Mouse (Mus musculus): ENCODE results near the gene Rint1.

Gene Rint1

DNA sequence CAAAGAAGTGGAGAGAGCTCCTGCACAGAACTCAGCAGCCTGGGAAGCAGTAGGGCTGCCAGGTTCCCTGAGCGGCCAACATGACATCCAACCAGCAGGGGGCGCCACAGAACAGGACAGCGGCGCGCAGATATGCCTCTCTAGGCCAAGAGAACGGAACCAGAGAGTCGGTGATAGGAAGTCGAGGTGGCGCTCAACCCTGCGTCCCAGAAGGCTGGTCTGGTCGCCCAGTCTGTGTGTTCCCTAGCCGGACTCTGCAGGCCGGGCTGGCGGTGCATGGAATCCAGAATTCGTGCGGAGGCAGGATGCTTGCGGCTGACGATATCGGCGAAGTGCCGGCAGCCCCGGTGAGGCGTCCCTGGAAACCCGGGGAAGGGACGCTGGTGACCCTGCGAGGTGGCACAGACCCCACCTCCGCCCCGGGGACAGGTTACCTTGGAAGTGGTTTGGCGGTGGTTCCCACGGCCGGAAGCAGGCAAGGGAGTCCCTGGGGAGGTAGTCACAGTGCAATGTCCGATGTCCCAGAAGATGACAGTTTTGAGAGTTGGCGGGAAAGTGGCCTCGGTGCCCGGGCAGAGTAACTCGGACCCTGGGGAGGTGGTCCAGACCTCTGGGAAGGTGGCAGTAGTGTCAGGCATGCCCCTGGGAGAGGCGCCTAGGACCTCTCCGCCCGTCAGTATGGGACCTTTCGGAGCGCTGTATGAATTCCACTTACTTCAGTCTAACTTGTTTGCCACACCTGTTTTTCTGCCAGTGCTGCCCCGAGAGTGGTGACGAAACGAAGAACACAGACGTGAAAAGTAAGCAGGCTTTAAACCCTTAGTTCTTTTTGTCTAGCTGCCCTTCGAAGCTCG lies at the start of gene Rint1:
Gene Rint1, plus strand, starts transcription at position 176 of the 854 bp plus-strand sequence.
- peak; percentile 95 for DNase-seq (ENCODE audit: low read depth, low spot score)

GRCm38 (mm10) chr5:23743261-23743660 lies 44.2 kb upstream of the Rint1 start:
- DNase-seq (ENCODE audit: low read depth, low spot score) = no peak

GRCm38 (mm10) chr5:23749882-23750281 lies 37.6 kb upstream of the Rint1 start:
- DNase-seq (ENCODE audit: low read depth, low spot score) = no peak

DNA sequence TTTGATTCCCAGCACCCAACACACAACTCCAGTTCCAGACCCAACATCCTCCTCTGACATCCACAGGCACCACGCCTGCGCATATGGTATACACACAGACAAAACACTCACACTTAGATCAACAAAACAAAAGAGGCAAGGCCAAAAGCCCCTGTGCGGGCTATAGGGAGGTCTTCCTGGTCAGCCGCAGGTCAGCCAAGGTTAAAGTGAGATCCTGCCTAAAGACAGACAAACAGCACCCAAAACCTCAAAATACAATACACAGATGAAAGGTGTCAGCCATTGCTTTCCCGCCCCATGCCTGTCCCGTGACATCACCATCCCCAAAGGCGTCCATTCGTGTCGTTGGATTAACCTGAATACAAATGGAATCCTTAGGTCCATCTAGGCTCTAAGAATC lies 31.9 kb upstream of the Rint1 start:
- peak; percentile 46 for DNase-seq (ENCODE audit: low read depth, low spot score)

DNA sequence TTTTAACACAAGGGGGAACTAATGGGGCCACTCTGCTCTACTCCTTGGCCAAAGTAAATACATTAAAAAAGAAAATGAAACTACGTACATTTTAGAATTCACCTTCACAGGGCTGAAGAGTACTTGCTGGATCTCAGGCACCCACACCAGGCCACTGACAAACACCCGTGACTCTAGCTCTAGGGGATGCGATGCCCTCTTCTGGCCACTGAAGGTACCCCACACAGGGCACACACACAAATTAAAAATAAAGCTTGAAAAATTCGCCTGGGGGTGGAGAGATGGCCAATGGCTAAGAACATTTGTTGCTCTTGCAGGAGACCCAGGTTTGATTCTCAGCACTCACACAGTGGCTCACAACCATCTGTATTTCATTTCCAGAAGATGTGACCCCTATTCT lies 31.1 kb upstream of the Rint1 start:
- peak; percentile 42 for DNase-seq (ENCODE audit: low read depth, low spot score)

DNA sequence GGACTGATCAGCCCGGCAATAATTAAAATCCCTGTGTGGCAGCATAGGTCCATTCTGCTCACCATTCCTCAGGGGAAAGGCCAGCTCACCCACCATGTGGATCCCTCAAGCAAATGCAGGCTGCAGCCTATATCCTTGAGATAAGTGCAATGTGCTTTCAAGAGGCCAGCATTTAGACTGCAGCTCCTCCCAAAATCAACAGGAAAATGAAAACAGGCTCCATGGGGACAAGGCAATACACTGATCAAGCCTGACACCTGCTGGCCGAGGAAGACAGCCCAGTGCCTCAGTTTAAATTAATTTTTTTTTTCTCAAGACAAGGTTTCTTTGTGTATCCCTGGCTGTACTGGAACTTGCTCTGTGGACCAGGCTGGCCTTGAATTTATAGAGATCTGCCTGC lies 28.9 kb upstream of the Rint1 start:
- DNase-seq (ENCODE audit: low read depth, low spot score) = no peak

DNA sequence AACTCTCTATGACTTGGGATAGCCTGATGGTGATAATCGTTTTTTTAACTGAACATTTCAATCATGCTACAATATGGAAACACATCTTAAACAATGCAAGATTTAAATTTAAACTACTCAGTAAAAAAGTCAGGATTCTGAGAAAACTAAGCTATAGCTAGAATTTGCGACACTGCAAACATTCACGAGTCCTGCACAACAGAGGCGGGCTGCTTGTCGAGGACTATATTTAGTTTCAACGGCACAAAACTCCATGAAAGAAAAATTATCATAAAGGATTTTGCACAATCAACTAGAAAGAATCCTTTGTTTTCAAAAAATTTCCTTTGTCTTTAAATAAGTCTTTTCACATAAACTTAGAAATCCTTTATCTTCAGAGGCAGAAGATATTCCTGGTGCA lies 25.0 kb upstream of the Rint1 start:
- DNase-seq (ENCODE audit: low read depth, low spot score) = no peak

DNA sequence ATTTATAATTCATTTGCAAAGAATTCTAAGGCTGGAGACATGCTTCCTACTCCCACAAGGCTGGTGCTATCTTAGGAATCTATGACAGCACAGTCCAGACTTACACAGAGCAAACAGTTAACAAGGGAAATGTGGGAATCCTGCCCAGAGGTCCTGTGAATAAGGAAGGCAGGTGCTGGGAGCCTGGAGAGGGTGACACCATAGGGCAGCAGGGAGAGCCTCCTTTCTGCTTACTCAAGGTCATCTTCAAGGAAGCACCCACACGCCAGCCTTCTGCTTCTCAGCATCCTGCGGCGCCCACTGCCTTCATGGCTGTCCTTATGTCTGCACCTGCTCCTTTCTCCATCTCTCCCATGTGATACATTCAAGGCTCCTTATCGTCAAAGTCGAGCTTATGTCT lies 23.0 kb upstream of the Rint1 start:
- DNase-seq (ENCODE audit: low read depth, low spot score) = no peak

GRCm38 (mm10) chr5:23771105-23771504 lies 16.4 kb upstream of the Rint1 start:
- peak; percentile 61 for DNase-seq (ENCODE audit: low read depth, low spot score)

GRCm38 (mm10) chr5:23774186-23774585 lies 13.3 kb upstream of the Rint1 start:
- DNase-seq (ENCODE audit: low read depth, low spot score) = no peak

GRCm38 (mm10) chr5:23780516-23780915 lies 7.0 kb upstream of the Rint1 start:
- peak; percentile 30 for DNase-seq (ENCODE audit: low read depth, low spot score)

DNA sequence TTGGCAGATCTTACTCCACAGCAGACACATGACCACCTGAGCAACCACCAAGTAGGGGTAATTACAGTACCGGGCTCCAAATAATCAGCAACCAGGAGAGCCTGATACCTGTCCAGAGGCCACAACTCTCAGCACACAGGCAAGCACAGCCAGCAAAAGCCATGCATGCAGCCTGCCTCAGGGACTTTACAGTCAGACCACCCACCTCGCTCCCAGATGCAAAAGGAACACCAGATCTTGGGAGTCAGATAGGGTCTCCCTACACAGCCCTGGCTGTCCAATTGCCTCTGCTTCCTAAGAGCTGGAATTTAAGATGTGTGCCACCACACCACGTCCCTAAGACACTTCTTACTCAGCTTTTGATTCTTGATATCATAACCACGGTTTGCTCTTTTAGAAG lies 6.3 kb upstream of the Rint1 start:
- DNase-seq (ENCODE audit: low read depth, low spot score) = no peak

DNA sequence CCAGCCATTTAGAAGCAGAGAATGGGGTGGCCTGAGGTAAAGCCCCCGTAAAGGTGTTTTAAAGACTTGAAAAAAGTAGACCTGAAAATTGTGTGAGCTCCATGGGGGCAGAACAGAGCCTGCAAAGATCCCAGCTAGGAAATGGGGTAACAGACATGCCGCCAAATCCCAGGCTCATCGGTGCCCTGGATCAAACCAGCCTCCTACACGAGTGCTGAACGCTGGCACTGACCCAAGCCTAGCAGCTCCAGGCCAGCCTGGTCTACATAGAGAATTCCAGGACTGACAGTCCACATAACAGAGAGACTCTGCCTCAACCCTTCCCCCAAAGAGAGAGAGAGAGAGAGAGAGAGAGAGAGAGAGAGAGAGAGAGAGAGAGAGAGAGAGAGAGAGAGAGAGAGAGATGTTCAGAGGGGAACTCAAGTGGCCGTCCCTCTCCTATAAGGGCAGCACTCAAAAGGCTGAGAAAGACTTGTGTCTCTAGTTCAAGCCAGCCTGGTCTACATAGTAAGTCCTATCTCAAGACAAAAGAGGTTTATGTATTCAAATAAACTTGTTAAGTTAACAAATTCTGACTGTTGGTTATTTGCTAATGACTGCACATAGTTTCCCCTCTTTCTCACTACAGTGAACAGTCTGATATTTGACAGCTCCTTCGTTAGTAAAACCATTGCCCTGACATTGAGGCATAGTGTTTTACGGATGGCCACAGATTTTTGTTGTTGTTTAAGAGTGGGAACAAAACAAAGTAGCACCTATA lies 5.3 kb upstream of the Rint1 start:
- no peak for DNase-seq (ENCODE audit: low read depth, low spot score)

- DNase-seq (ENCODE audit: low read depth, low spot score) = peak; percentile 80
Measured at GRCm38 (mm10) chr5:23782931-23783877, 4.3 kb upstream of the Rint1 start, which contains the start of gene Pus7. TSS of gene Pus7 (minus strand) at chr5:23783711.

GRCm38 (mm10) chr5:23788390-23788830 lies 899 bp downstream of the Rint1 start:
- DNase-seq (ENCODE audit: low read depth, low spot score) = no peak

- DNase-seq (ENCODE audit: low read depth, low spot score) = no peak
Measured at GRCm38 (mm10) chr5:23789078-23789612, 1.6 kb downstream of the Rint1 start.

DNA sequence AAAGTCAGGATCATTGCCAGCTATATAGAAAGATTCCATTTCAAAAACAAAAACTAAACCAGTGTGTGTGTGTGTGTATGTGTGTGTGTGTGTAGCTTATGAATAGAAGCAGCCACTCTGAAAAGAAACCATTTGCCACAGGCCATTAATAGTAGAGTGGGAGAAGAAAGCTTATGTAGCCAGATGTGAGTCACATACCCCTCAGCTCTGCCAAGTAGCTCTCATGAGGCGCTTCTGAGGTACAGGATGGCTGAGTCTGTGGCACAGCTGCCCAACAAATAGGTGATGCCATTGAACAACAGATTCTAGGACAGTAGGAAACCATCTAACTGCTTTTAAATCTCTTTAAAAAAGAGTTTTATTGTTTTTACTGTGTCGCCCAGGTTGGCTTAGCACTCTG lies 5.2 kb downstream of the Rint1 start:
- DNase-seq (ENCODE audit: low read depth, low spot score) = no peak

GRCm38 (mm10) chr5:23814841-23815240 lies 27.3 kb downstream of the Rint1 start:
- no peak for DNase-seq (ENCODE audit: low read depth, low spot score)

DNA sequence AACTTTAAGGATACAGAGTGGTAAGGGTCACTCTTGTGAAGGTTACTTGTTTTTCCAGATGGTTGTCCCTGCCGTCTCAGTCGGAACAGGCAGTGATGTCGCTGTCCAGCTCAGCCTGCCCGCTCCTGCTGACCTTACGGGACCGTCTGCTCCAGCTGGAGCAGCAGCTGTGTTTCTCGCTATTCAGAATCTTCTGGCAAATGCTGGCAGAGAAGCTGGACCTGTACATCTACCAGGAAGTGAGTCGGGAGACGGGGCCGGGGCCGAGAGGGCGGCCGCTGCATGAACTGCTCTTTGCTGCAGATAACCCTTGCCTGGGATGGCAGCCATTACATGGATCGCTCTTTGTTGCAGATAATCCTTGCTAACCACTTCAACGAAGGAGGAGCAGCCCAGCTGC lies 29.2 kb downstream of the Rint1 start:
- no peak for DNase-seq (ENCODE audit: low read depth, low spot score)

GRCm38 (mm10) chr5:23822306-23822705 lies 34.8 kb downstream of the Rint1 start:
- no peak for DNase-seq (ENCODE audit: low read depth, low spot score)

DNA sequence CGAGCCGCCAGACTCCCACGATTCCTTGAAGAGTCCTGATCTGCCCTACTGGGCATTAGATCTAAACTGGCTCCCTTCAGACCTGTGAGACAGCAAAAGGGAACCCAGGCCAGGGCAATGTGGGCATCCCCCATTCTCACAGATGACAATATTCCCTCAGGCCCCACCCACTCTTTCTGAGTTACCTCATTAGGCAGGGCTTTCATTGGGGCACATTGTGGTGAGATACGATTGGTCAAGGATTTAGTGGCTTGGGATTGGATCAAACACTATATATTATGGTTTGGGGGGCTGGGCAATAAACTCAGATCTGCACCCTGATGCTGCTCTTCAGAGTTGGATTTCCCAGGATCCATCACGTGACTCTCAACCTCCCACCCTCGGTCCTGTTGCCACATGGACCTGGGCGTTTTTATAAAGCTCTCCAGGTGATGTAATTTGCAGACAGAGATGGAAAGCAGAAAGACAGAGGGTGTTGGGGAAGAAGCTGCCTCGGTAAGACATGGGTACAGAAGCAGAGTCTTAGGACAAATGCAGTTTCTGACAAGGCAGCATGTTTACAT lies 36.7 kb downstream of the Rint1 start:
- peak; percentile 38 for DNase-seq (ENCODE audit: low read depth, low spot score)
